Mouse (Mus musculus) midbrain, embryonic 16.5 days (tissue): ENCODE results near the gene Serinc4. TPM values are rescaled to one million over a fixed set of nuclear protein-coding genes. Genes with fewer than 3 reads are reported as not detected.
"Not testable (repeated sequence)": the region's sequence is repeated elsewhere in the genome, so short reads cannot be mapped to it uniquely, and the experiment has no call there.

Experiments used
- ATAC-seq: fragments of 200-750 bp; cut with Nextera tagmentation; 2 replicates; pipeline ENCODE4 v1.8.0; 2017; ENCODE audit warnings: moderate TSS enrichment
- H3K27ac ChIP-seq: fragments of 300-500 bp; sonication (generic); 2 replicates; pipeline ENCODE4 v1.5.1; 2014; ENCODE audit warnings: mild to moderate bottlenecking, low read length, mixed read lengths
- H3K27me3 ChIP-seq: fragments of 300-500 bp; sonication (generic); 2 replicates; pipeline ENCODE4 v1.6.1; 2014; ENCODE audit warnings: low read depth, low read length, mixed read lengths; ENCODE audit not compliant: control insufficient read depth, insufficient read depth
- H3K36me3 ChIP-seq: fragments of 300-500 bp; sonication (generic); 2 replicates; pipeline ENCODE4 v1.6.1; 2014; ENCODE audit warnings: mild to moderate bottlenecking, low read length, moderate library complexity, mixed read lengths; ENCODE audit not compliant: control insufficient read depth, insufficient read depth
- H3K4me1 ChIP-seq: fragments of 300-500 bp; sonication (generic); 2 replicates; pipeline ENCODE4 v1.6.1; 2014; ENCODE audit warnings: mild to moderate bottlenecking, low read length, mixed read lengths; ENCODE audit not compliant: control insufficient read depth, insufficient read depth
- H3K4me2 ChIP-seq: fragments of 300-500 bp; sonication (generic); 2 replicates; pipeline ENCODE4 v1.6.1; 2014; ENCODE audit warnings: mild to moderate bottlenecking, low read length, mixed read lengths
- H3K4me3 ChIP-seq: fragments of 300-500 bp; sonication (generic); 2 replicates; pipeline ENCODE4 v1.5.1; 2014; ENCODE audit warnings: low read depth, mild to moderate bottlenecking, low read length, moderate library complexity, mixed read lengths
- H3K9ac ChIP-seq: fragments of 300-500 bp; sonication (generic); 2 replicates; pipeline ENCODE4 v1.6.1; 2014; ENCODE audit warnings: low read depth, low read length, mixed read lengths
- H3K9me3 ChIP-seq: fragments of 300-500 bp; sonication (generic); replicated peaks from 2 replicates; pipeline ENCODE4 v1.6.1; 2014; ENCODE audit warnings: mild to moderate bottlenecking, low read length, mixed read lengths; ENCODE audit not compliant: control insufficient read depth, poor library complexity, severe bottlenecking
- WGBS: fragments of 180-500 bp; shearing (Covaris S2); extraction: QIAGEN DNeasy Blood & Tissue Kit; methylation state at CpG from one replicate; pipeline ENCODE4 v1.1.7; 2014; 5-methylcytosine and 5-hydroxymethylcytosine counted together
- polyA plus RNA-seq: library from polyadenylated mRNA; unstranded; fragments of >200 nt; fragmentation: Nextera tagmentation; extraction: Ambion mirVana; gene quantifications from 2 replicates; pipeline ENCODE4 v1.2.1, GENCODE M21; 2015

Gene Serinc4
- polyA plus RNA-seq, 1 experiment from 2014 or later, result 1.7 TPM

- H3K4me3 ChIP-seq, result peak within 1 kb of the TSS; percentile 47
- peak; percentile 97 for ATAC-seq
- peak within 1 kb of the TSS; percentile 73 for H3K4me2 ChIP-seq
- WGBS, result 5% methylated on average over 39 of the region's 41 CpGs
- peak within 1 kb of the TSS; percentile 31 for H3K27ac ChIP-seq
- not testable (repeated sequence) for H3K9me3 ChIP-seq, H3K27me3 ChIP-seq, H3K36me3 ChIP-seq, H3K4me1 ChIP-seq
- H3K9ac ChIP-seq, result peak within 1 kb of the TSS; percentile 50
Observed at GRCm38 (mm10) chr2:121473301-121474179, 17.0 kb upstream of the Serinc4 start, which contains the start of gene Mfap1b. Mfap1b (minus strand) TSS chr2:121474067.

DNA sequence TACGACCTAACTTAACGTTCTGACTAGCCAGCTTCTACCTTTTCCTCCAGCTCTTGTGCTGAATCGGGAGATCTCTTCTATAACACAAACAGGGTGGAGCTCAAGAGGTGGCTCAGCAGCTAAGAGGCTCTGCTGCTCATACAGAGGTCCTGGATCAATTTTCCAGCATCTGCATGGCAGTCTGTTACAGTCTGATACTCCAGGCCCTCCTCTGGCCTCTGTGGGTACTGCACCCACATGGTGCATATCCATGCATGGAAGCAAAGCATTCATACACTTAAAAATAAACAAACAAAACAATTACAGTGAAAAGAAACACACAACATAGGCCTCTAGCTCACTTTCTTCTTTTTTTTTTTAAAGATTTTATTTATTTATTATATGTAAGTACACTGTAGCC is 16.2 kb upstream of the Serinc4 start:
- not testable (repeated sequence) for H3K4me1 ChIP-seq, H3K9me3 ChIP-seq, H3K4me3 ChIP-seq, H3K27ac ChIP-seq, H3K9ac ChIP-seq, H3K4me2 ChIP-seq, H3K27me3 ChIP-seq, ATAC-seq, H3K36me3 ChIP-seq
- WGBS, result 100% methylated on average over 3 of the region's 3 CpGs

DNA sequence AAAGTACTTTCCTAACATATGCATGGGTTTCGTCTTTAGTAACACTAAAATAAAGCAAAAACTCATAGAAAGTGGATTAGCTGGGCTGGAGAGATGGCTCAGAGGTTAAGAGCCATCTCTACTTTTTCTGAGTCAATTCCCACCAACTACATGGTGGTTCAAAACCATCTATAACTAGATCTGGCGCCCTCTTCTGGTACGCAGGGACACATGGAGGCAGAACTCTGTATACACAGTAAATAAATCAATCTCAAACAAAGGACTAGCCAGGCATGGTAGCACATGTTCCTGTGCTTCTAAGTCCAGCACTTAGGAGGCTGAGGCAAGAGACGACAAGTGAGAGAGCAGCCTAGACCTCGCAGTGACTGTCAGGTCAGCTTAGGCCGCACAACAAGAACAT is 12.4 kb upstream of the Serinc4 start:
- not testable (repeated sequence) for H3K27me3 ChIP-seq, H3K4me1 ChIP-seq, H3K27ac ChIP-seq, H3K4me3 ChIP-seq, ATAC-seq, H3K9ac ChIP-seq, H3K4me2 ChIP-seq, H3K9me3 ChIP-seq, H3K36me3 ChIP-seq
- 100% methylated on average over 1 of the region's 6 CpGs for WGBS

- Histone ChIP-seq H3K27ac (no peak overlapping the region), H3K9me3 (no peaks in the 10 kb centered on the region), H3K4me1 (peaks cover 13% of the 10 kb centered on the region), H3K36me3 (no peaks in the 10 kb centered on the region; the same call in 1 of the 2 replicates), H3K4me2 (no peak overlapping the region), H3K4me3 (no peak overlapping the region), H3K9ac (no peak overlapping the region), H3K27me3 (no peaks in the 10 kb centered on the region)
- no peak for ATAC-seq
- 66% methylated on average over 2 of the region's 2 CpGs for WGBS
Observed at GRCm38 (mm10) chr2:121460071-121460470, 3.5 kb upstream of the Serinc4 start.

DNA sequence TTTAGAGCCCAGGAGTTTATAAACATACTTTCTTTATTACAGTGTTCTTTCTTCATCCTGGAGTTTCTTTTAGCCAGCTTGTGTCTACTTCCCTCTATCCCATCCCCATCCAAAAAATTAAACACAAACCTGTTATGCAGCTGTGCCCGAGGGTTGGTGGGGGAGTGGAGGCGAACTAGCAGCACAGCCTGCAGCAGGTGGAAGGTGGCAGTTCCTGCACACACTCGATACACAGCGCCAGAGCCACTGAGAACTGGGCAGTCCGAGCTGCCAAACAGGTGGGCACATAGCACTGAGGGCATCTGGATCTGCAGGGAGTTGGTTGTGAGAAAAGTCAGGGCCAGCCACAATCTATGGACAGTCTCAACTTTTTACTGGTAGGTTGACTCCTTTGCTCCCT is 1.0 kb downstream of the Serinc4 start:
- H3K27me3 ChIP-seq, result no peaks in the 10 kb centered on the region
- peaks cover 21% of the 10 kb centered on the region for H3K4me1 ChIP-seq
- H3K4me3 ChIP-seq, result no peak overlapping the region
- H3K9ac ChIP-seq, result no peak overlapping the region
- H3K36me3 ChIP-seq, result no peaks in the 10 kb centered on the region; the same call in 1 of the 2 replicates
- H3K27ac ChIP-seq, result no peak overlapping the region
- WGBS, result 88% methylated on average over 5 of the region's 5 CpGs
- H3K4me2 ChIP-seq, result no peak overlapping the region
- no peak for ATAC-seq
- no peaks in the 10 kb centered on the region for H3K9me3 ChIP-seq

GRCm38 (mm10) chr2:121453917-121454316 is 2.7 kb downstream of the Serinc4 start:
- Histone ChIP-seq H3K9me3 (no peaks in the 10 kb centered on the region), H3K4me2 (no peak overlapping the region), H3K36me3 (no peaks in the 10 kb centered on the region; the same call in 1 of the 2 replicates), H3K4me1 (peaks cover 27% of the 10 kb centered on the region), H3K4me3 (no peak overlapping the region), H3K27me3 (no peaks in the 10 kb centered on the region), H3K27ac (no peak overlapping the region), H3K9ac (no peak overlapping the region)
- 89% methylated on average over 6 of the region's 6 CpGs for WGBS
- no peak for ATAC-seq

- ATAC-seq, result no peak
- WGBS, result 87% methylated on average over 4 of the region's 4 CpGs
- no peak within 1 kb of the TSS for H3K4me2 ChIP-seq
Observed at GRCm38 (mm10) chr2:121452990-121453389, 3.6 kb downstream of the Serinc4 start, which contains the start of gene Hypk. Hypk (plus strand) TSS chr2:121453290.

GRCm38 (mm10) chr2:121452361-121452760 is 4.2 kb downstream of the Serinc4 start:
- H3K4me2 ChIP-seq, result no peak overlapping the region
- H3K9ac ChIP-seq, result no peak overlapping the region
- no peaks in the 10 kb centered on the region for H3K36me3 ChIP-seq
- ATAC-seq, result no peak
- H3K4me3 ChIP-seq, result no peak overlapping the region
- H3K4me1 ChIP-seq, result peaks cover 29% of the 10 kb centered on the region
- H3K27me3 ChIP-seq, result no peaks in the 10 kb centered on the region
- no peaks in the 10 kb centered on the region for H3K9me3 ChIP-seq
- 83% methylated on average over 4 of the region's 4 CpGs for WGBS
- H3K27ac ChIP-seq, result no peak overlapping the region

More at GRCm38 (mm10) chr2:121452990-121453389, 3.6 kb downstream of the Serinc4 start, which contains the start of gene Hypk:
- Histone ChIP-seq H3K36me3 (no peaks in the 10 kb centered on the region), H3K27me3 (no peaks in the 10 kb centered on the region), H3K9me3 (no peaks in the 10 kb centered on the region), H3K4me3 (no peak within 1 kb of the TSS), H3K9ac (no peak within 1 kb of the TSS), H3K4me1 (peaks cover 32% of the 10 kb centered on the region), H3K27ac (no peak within 1 kb of the TSS)

DNA sequence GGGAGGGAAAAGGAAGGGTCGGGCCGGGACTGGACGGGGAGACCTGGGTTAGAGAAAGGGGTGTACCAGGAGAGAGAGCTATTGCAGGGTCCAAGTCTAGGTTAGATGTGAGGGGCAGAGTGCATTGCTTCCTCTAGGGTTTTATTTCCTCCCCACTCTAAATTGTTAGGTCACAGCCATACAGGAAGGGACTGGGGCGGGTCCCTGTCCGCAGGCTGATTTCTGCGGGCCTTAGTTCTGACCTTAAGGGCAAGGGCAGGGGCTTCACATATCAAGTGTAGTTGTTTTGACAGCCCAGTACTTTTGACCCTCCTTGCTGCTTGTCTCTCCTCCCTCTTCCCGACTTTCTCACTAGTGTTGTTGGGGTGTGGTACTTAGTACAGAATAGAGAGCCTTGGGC is 6.5 kb downstream of the Serinc4 start:
- Histone ChIP-seq H3K27ac (peak overlapping the region; percentile 93), H3K4me2 (peak overlapping the region; percentile 97), H3K4me3 (peak overlapping the region; percentile 95), H3K9me3 (no peaks in the 10 kb centered on the region), H3K9ac (peak overlapping the region; percentile 89), H3K27me3 (no peaks in the 10 kb centered on the region), H3K36me3 (no peaks in the 10 kb centered on the region), H3K4me1 (peaks cover 22% of the 10 kb centered on the region)
- 5% methylated on average over 7 of the region's 7 CpGs for WGBS
- peak; percentile 15; the same call in 1 of the 2 replicates for ATAC-seq
